Mouse (Mus musculus): ENCODE measurements at regions not wholly inside any gene's neighbourhood (a gene's known extent, or its start where the extent isn't known, plus 50 kb on each side); places are given as distances from the start of the nearest gene placed in this dataset.

DNA sequence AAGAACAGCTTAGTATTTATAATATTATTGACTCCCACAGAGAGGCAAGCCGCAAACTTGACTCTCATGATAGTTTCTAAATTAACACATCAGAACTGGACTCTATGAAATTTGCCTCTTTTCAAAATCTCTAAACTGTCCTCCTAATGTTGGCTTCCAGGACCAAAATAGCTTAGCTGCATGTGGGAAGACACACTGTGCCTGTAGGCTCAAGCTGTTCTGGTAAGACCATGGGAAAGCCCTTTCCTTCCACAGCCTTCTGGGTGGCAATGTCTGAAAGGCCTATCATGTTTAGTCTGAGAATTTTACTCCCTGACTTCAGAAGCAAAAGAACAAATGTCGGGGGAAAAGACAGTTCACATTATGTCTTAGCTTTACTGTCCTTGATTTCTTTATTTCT is 203.1 kb upstream of the Slc8a1 start:
- Histone ChIP-seq H3K27ac (replicated peaks; ENCODE audit: low read depth, low read length) (no peak overlapping the region), H3K4me2 (ENCODE audit: low read depth, low read length) (no peak overlapping the region), H3K4me3 (ENCODE audit: low read depth, low read length) (no peak overlapping the region), H3K36me3 (ENCODE audit: control insufficient read depth, insufficient read depth, low read length) (no peaks in the 10 kb centered on the region), H3K9ac (ENCODE audit: low read depth, low read length) (no peak overlapping the region), H3K4me1 (ENCODE audit: control insufficient read depth, insufficient read depth, low read length) (no peaks in the 10 kb centered on the region), H3K27me3 (replicated peaks; ENCODE audit: control insufficient read depth, insufficient read depth, low read length) (no peaks in the 10 kb centered on the region), H3K9me3 (ENCODE audit: control insufficient read depth, low read length) (no peaks in the 10 kb centered on the region)
- ATAC-seq (ENCODE audit: low read depth) (no peak), DNase-seq (ENCODE audit: low spot score) (no peak)
- 89% methylated on average over 2 of the region's 2 CpGs for WGBS

DNA sequence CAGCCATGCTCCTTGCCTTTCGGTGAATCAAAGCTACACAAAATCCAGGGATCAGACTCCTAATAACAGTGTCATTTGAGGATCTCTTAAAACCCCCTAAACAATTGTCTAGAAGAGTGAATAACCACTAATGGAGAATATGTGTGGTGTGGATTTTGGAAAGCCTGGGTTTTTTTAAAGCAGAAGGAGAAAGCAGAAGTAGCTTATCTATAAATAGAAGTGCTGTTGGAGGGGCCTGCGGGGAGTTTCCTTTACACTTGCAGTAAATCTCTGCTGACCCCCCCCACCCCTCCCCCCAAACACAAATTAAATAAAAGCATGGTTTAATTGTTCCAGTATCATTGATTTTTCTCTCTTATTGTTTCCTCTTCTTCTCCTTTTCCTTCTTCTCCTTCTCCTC is 192.6 kb upstream of the Slc8a1 start:
- no peak overlapping the region for H3K27ac ChIP-seq (replicated peaks; ENCODE audit: low read depth, low read length)
- no peak for DNase-seq (ENCODE audit: low spot score)

DNA sequence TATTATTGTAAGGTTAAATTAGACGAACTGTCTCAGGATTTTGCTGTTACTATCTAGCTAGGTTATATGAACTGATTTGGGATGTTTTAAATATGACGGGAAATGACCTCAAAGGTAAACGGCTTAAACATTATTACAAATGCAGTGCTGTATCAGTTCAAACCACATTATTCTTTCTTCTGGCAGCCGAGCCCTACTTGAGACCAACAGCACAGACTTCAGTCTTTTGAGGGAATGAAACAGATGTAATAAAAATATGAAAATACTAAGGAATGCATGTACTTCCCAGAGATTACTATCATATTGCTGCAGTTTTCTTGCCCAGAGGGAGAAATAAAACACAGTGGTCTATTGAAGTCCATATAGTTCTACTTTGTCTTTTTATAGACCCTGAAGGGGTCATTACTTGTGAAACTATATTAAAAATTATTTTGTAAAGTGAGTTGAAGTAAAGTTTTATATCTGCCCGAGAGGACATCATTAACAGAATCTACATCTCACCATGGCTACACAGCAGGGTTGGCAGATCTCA is 168.4 kb upstream of the Slc8a1 start:
- no peaks in the 10 kb centered on the region for H3K36me3 ChIP-seq (ENCODE audit: control insufficient read depth, insufficient read depth, low read length)
- no peak overlapping the region for H3K4me3 ChIP-seq (ENCODE audit: low read depth, low read length)
- no peaks in the 10 kb centered on the region for H3K4me1 ChIP-seq (ENCODE audit: control insufficient read depth, insufficient read depth, low read length)
- DNase-seq (ENCODE audit: low spot score) (peak; percentile 6), ATAC-seq (ENCODE audit: low read depth) (no peak)
- H3K9ac ChIP-seq (ENCODE audit: low read depth, low read length): no peak overlapping the region
- H3K27me3 ChIP-seq (replicated peaks; ENCODE audit: control insufficient read depth, insufficient read depth, low read length): no peaks in the 10 kb centered on the region
- 66% methylated on average over 5 of the region's 5 CpGs for WGBS
- H3K4me2 ChIP-seq (ENCODE audit: low read depth, low read length): no peak overlapping the region
- H3K27ac ChIP-seq (replicated peaks; ENCODE audit: low read depth, low read length): no peak overlapping the region
- H3K9me3 ChIP-seq (ENCODE audit: control insufficient read depth, low read length): no peaks in the 10 kb centered on the region

More for the DNA sequence above, 192.6 kb upstream of the Slc8a1 start:
- no peaks in the 10 kb centered on the region for H3K4me1 ChIP-seq (ENCODE audit: control insufficient read depth, insufficient read depth, low read length)
- no peaks in the 10 kb centered on the region for H3K36me3 ChIP-seq (ENCODE audit: control insufficient read depth, insufficient read depth, low read length)
- no peak overlapping the region for H3K4me2 ChIP-seq (ENCODE audit: low read depth, low read length)
- peaks cover 7% of the 10 kb centered on the region; the same call in 1 of the 2 replicates for H3K9me3 ChIP-seq (ENCODE audit: control insufficient read depth, low read length)
- no peaks in the 10 kb centered on the region for H3K27me3 ChIP-seq (replicated peaks; ENCODE audit: control insufficient read depth, insufficient read depth, low read length)
- H3K4me3 ChIP-seq (ENCODE audit: low read depth, low read length): no peak overlapping the region
- H3K9ac ChIP-seq (ENCODE audit: low read depth, low read length): no peak overlapping the region
- ATAC-seq (ENCODE audit: low read depth): no peak
- WGBS: 90% methylated on average over 2 of the region's 2 CpGs

DNA sequence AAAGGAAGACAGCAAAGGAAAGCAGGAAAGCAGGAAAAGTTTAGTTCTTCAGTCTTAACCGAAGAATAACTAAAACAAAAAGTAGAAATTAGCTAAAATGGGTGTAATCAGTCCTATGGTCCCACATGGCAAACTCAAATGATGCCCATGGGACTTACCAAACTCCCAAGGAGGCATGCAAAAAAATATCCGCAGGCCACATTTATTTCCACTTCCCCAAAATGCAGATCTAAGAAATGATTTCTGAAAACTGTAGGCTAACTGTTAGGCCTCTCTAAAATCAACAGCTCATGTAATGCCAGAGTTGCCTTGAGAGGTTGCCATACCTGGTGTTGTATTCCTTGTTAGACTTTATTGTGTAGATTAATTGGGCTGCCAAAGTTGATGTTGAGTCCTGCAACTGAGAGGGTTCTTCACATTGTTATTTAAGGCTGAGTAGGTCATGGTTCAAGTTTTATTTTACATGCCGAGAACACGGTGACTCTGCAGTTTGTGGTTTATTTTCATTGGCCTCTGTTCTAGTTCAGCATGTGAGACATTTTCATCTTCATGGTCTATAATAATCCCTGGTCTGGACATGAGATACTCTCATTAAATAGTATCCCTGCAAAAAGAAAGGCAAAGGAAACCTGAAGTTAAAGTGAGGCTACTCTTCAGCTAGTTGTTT is 164.0 kb upstream of the Slc8a1 start:
- ATAC-seq (ENCODE audit: low read depth): no peak
- Histone ChIP-seq H3K9ac (ENCODE audit: low read depth, low read length) (no peak overlapping the region), H3K4me1 (ENCODE audit: control insufficient read depth, insufficient read depth, low read length) (no peaks in the 10 kb centered on the region), H3K4me2 (ENCODE audit: low read depth, low read length) (no peak overlapping the region), H3K9me3 (ENCODE audit: control insufficient read depth, low read length) (peaks cover 5% of the 10 kb centered on the region), H3K36me3 (ENCODE audit: control insufficient read depth, insufficient read depth, low read length) (no peaks in the 10 kb centered on the region), H3K27me3 (replicated peaks; ENCODE audit: control insufficient read depth, insufficient read depth, low read length) (no peaks in the 10 kb centered on the region), H3K4me3 (ENCODE audit: low read depth, low read length) (no peak overlapping the region), H3K27ac (replicated peaks; ENCODE audit: low read depth, low read length) (no peak overlapping the region)
- DNase-seq (ENCODE audit: low spot score): peak; percentile 7
- 76% methylated on average over 4 of the region's 4 CpGs for WGBS

DNA sequence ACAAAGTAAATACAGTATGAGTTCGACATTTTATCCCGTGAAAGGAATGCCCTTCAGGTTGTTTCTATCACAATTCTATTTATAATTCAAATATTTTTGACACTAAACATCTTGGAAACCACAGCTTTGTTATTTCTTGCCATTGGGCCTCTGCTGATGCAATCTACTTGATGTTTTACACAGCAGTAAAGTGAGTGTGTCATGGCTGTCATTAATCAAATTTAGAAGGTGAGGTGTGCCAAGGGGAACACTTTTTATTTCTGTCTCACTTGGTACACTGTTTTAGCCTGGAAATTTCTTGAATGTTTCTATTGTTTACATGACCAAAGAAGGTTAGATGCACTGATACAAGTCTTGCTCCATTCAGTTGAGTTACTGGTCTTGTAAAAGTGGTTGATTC is 160.8 kb upstream of the Slc8a1 start:
- Histone ChIP-seq H3K9me3 (ENCODE audit: control insufficient read depth, low read length) (peaks cover 5% of the 10 kb centered on the region), H3K4me1 (ENCODE audit: control insufficient read depth, insufficient read depth, low read length) (no peaks in the 10 kb centered on the region), H3K4me3 (ENCODE audit: low read depth, low read length) (no peak overlapping the region), H3K27me3 (replicated peaks; ENCODE audit: control insufficient read depth, insufficient read depth, low read length) (no peaks in the 10 kb centered on the region), H3K4me2 (ENCODE audit: low read depth, low read length) (no peak overlapping the region), H3K9ac (ENCODE audit: low read depth, low read length) (no peak overlapping the region), H3K36me3 (ENCODE audit: control insufficient read depth, insufficient read depth, low read length) (no peaks in the 10 kb centered on the region), H3K27ac (replicated peaks; ENCODE audit: low read depth, low read length) (no peak overlapping the region)
- WGBS: 70% methylated on average over 2 of the region's 2 CpGs
- DNase-seq (ENCODE audit: low spot score) (no peak), ATAC-seq (ENCODE audit: low read depth) (no peak)

DNA sequence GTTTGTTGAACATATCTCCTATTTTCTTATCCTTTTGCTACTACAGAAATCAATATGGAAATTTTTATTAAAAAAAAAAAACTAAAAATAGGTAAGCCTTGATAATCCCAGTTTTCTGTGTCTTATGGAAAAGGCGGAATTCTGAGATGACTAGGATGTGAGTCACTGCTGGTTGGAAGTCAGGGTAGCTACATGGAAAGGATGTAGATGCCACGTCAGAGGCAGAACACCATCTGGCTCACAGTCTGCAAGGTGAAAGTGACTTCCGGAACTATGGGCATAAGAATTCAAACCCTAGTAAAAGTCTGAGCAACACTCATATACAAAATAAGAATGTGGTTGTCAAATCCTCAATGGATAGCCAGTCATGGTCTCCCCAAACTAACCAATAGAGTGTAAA is 140.0 kb upstream of the Slc8a1 start:
- Histone ChIP-seq H3K9me3 (ENCODE audit: control insufficient read depth, low read length) (no peaks in the 10 kb centered on the region), H3K9ac (ENCODE audit: low read depth, low read length) (no peak overlapping the region), H3K36me3 (ENCODE audit: control insufficient read depth, insufficient read depth, low read length) (no peaks in the 10 kb centered on the region), H3K27ac (replicated peaks; ENCODE audit: low read depth, low read length) (no peak overlapping the region), H3K27me3 (replicated peaks; ENCODE audit: control insufficient read depth, insufficient read depth, low read length) (no peaks in the 10 kb centered on the region), H3K4me3 (ENCODE audit: low read depth, low read length) (no peak overlapping the region), H3K4me2 (ENCODE audit: low read depth, low read length) (no peak overlapping the region), H3K4me1 (ENCODE audit: control insufficient read depth, insufficient read depth, low read length) (no peaks in the 10 kb centered on the region)
- ATAC-seq (ENCODE audit: low read depth) (no peak), DNase-seq (ENCODE audit: low spot score) (no peak)
- WGBS: 88% methylated on average over 3 of the region's 3 CpGs

DNA sequence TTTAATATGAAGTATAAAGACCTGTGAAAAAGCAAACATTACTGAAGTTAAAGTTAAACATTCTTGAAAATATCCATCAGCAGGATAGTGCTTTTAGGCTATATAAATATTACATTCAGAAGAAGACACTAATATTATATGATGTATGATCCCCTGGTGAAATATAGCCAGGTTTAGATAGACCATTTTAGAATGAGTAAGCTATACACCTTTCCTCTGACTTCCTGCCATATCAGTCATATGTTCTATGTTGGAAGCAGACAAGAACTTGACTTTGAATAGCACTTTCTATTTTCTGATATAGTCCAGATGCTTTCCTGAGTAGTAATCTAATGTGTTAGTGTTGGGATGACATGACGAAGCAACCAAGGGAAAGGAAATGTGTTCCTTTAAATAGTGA is 128.5 kb upstream of the Slc8a1 start:
- no peak overlapping the region for H3K9ac ChIP-seq (ENCODE audit: low read depth, low read length)
- no peak for DNase-seq (ENCODE audit: low spot score)
- H3K4me2 ChIP-seq (ENCODE audit: low read depth, low read length): no peak overlapping the region
- no peak overlapping the region for H3K27ac ChIP-seq (replicated peaks; ENCODE audit: low read depth, low read length)
- no peak for ATAC-seq (ENCODE audit: low read depth)
- no peak overlapping the region for H3K4me3 ChIP-seq (ENCODE audit: low read depth, low read length)
- H3K4me1 ChIP-seq (ENCODE audit: control insufficient read depth, insufficient read depth, low read length): no peaks in the 10 kb centered on the region
- H3K27me3 ChIP-seq (replicated peaks; ENCODE audit: control insufficient read depth, insufficient read depth, low read length): no peaks in the 10 kb centered on the region
- H3K36me3 ChIP-seq (ENCODE audit: control insufficient read depth, insufficient read depth, low read length): no peaks in the 10 kb centered on the region
- 89% methylated on average over 1 of the region's 1 CpGs for WGBS
- H3K9me3 ChIP-seq (ENCODE audit: control insufficient read depth, low read length): no peaks in the 10 kb centered on the region

DNA sequence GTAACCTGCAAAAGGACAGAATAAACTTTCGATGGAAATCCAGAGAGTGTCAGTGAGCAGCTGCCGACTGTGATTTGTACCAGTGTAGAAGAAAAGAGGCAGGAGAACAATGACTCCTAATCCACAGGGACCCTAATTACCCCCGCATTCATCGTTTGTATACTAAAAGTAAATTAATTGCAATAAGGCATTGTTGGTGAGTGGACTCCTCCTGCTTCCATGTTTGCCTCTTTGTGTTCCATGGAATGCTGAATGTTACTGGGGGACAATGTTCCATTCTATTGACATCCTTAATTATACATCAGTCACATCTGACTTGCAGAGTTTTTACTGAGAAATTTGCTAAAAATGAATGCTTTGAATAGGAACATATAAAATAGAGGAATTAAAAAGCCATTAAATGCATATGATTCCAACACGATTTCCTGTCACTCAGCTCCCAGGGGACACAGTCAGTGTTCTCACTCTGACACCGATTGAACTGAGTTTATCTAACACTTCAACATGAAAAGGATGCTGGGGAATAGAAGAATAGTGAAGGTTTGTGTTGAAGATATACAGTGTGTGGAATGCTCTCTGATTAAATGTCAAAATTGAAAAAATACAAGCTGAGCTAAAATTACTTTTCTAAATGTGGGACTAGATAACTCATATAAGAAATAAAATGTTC is 111.3 kb upstream of the Slc8a1 start:
- Histone ChIP-seq H3K4me2 (ENCODE audit: low read depth, low read length) (no peak overlapping the region), H3K27me3 (replicated peaks; ENCODE audit: control insufficient read depth, insufficient read depth, low read length) (no peaks in the 10 kb centered on the region), H3K9me3 (ENCODE audit: control insufficient read depth, low read length) (no peaks in the 10 kb centered on the region), H3K27ac (replicated peaks; ENCODE audit: low read depth, low read length) (no peak overlapping the region), H3K9ac (ENCODE audit: low read depth, low read length) (no peak overlapping the region), H3K36me3 (ENCODE audit: control insufficient read depth, insufficient read depth, low read length) (no peaks in the 10 kb centered on the region), H3K4me1 (ENCODE audit: control insufficient read depth, insufficient read depth, low read length) (no peaks in the 10 kb centered on the region), H3K4me3 (ENCODE audit: low read depth, low read length) (no peak overlapping the region)
- ATAC-seq (ENCODE audit: low read depth) (no peak), DNase-seq (ENCODE audit: low spot score) (peak; percentile 21)
- WGBS: 54% methylated on average over 6 of the region's 6 CpGs

DNA sequence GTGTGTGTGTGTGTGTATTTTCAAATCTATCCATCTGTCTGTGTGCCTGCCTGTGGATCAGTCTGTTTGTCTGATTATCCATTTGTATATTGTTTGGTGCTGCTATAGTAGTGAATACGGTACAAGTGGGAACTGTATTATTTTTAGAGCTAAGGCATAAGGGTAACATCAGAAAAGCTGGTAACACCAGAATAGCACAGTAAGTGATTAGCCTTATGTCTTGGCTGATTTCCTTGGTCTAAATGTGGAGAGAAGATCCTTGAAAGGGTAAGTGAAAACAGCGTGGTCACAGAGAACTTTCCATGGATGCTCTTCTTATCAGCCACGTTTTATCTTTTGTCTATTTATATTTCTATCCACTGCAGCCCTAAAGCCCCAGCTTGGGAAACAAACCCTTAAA is 105.6 kb upstream of the Slc8a1 start:
- no peak overlapping the region for H3K4me3 ChIP-seq (ENCODE audit: low read depth, low read length)
- no peaks in the 10 kb centered on the region for H3K36me3 ChIP-seq (ENCODE audit: control insufficient read depth, insufficient read depth, low read length)
- H3K27me3 ChIP-seq (replicated peaks; ENCODE audit: control insufficient read depth, insufficient read depth, low read length): no peaks in the 10 kb centered on the region
- no peak overlapping the region for H3K27ac ChIP-seq (replicated peaks; ENCODE audit: low read depth, low read length)
- H3K4me2 ChIP-seq (ENCODE audit: low read depth, low read length): no peak overlapping the region
- no peaks in the 10 kb centered on the region for H3K4me1 ChIP-seq (ENCODE audit: control insufficient read depth, insufficient read depth, low read length)
- ATAC-seq (ENCODE audit: low read depth) (no peak), DNase-seq (ENCODE audit: low spot score) (no peak)
- H3K9ac ChIP-seq (ENCODE audit: low read depth, low read length): no peak overlapping the region
- 74% methylated on average over 3 of the region's 3 CpGs for WGBS
- H3K9me3 ChIP-seq (ENCODE audit: control insufficient read depth, low read length): no peaks in the 10 kb centered on the region
